Mouse (Mus musculus) megakaryocyte progenitor cell, adult 5-6 weeks (primary cell): ENCODE data around the gene Ripply1. TPM values are rescaled to one million over a fixed set of nuclear protein-coding genes. Genes with fewer than 3 reads are reported as not detected.

Source experiments
- ATAC-seq: replicated peaks from 2 replicates; pipeline ENCODE4 v1.8.0; 2016; ENCODE audit warnings: mild to moderate bottlenecking, moderate TSS enrichment, inconsistent platforms; ENCODE audit not compliant: poor library complexity
- total RNA-seq, 2 experiments: library from RNA; stranded (forward) in 1 of 2; stranded (reverse) in 1 of 2; fragments of 157-497, 149-512 nt in 1 of 2; fragments of 200-1000 nt in 1 of 2; gene quantifications; 2 replicates each; pipeline versions ENCODE4 v1.2.3 to v1.2.4; 2015 to 2017

Ripply1 gene
- total RNA-seq (2015) (not detected in 2 replicates), total RNA-seq (2017) (not detected in 2 replicates)

DNA sequence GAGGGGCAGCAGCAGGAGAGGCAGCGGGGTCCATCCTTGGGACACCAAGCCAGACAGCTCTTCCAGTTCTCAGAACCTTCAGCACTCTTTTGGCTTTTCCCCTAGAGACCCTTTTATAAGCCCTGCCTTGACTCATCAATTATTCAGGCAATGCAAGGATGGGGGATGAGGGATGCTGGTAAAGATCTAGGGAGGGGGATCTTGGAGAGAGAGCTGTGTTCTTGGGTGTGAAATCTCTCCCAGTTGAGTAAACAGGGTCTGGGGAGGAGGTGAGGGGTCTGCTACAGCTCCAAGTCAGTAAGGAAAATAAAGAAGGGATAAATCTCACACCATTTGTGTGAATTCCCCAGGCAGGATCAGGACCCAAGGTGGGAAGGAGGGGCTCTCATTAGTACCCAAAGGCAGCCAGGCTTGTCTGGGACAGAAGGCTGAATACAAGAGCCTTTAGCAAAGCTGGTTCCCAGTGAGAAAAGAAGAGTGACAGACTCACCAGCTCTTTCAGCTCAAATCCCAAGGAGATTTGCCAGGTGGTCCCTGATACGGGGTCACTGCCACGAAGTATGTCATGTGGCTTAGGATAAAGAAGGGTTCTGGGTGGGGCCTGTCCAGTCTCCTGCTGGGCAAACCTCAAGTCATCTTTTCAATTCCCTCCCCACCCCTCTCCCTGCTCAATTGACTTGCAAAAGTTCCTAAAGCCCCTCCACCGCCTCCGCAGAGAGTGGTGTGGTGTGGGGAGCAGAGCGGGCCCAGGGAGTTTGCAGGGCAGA is at the start of gene Ripply1:
Gene Ripply1, minus strand, starts transcription at position 76 of the 767 bp plus-strand sequence.
- ATAC-seq, result no peak

DNA sequence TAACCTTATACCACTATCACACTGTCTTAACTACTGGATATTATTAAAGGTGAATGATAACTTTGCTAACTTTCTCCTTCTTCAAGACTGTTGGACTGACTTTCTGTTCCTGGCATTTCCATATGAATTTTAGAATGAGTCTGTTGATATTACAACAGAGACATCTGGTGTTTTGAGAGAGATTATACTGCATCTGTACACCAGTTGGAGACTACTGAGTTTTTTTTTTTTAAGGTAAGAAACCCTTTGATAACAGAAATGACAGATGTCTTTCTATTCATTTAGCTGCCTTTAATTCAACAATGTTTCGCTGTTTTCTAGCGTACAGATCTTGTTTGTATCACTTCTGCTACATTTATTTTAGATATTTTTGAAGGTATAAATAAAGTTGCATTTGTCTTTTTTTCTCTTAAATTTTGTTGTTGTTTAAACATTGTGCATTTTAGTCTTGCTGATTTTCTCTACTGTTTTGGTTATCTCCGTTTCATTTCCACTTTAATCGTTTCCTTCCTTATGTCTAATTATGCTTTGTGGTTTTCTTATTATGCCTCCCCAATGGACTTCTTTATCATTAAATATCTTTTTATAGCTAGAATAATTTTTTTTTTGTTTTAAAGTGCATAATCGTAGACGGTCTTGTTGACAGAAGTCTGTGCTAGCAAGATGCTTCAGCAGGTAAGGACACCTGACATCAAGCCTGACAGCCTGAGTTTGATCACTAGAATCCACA is 46.4 kb upstream of the Ripply1 start:
- ATAC-seq, result peak; percentile 47

DNA sequence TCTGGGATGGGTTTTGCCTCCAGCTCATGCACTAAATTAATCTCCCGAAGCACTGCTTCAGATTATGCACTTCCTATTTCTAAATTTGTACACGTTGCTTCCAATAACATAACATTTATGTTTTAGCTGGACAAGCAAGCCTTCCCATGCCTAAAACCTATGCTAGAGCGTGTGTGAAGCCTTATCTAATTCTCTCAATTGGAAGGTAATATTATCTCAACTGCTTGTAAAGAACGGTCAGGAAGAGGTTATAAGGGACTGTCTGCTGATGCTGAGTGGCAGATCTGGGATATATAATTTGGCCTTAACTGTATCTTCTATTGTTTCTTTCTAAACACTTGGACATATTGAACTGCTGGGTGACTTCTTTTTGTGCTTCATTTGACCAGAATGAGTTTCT is 44.8 kb upstream of the Ripply1 start:
- no peak for ATAC-seq

DNA sequence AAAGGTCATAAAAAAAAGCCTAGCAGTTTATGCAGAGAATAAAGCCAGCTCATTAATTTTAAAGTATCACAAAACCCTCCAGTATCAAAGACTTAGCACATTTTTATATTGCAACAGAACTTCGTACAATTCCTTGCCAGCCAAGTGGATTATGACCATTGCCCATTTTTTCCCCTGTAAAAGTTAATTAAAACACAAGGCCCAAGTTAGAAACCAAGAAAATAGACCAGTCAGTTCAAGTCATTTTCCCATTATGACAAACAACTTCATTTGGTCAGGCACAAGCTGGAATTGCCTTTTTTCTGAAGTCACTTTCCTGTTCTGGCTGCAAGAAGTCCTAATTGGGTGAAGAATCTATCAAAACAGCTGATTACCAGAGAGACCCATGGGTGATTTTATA is 43.2 kb upstream of the Ripply1 start:
- no peak for ATAC-seq

DNA sequence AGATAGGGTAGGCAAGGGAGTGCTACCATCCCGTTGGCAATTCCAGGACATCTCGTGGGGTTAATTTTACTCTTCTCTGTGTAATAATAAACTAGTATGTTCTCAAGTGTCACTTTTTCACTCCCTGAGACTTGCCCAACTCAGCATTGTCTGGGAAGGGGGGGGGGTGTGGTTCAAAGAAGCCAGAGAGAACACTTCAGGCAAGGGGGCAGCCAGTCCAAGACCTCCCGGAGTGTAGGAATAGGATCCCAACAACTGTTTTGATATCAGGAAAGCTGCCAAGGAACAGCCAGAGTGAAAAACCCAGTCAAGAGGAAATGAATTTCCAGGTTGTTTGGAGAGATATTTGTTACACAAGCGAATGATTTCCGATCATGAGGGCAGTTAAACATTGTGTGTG is 33.0 kb upstream of the Ripply1 start:
- no peak for ATAC-seq

DNA sequence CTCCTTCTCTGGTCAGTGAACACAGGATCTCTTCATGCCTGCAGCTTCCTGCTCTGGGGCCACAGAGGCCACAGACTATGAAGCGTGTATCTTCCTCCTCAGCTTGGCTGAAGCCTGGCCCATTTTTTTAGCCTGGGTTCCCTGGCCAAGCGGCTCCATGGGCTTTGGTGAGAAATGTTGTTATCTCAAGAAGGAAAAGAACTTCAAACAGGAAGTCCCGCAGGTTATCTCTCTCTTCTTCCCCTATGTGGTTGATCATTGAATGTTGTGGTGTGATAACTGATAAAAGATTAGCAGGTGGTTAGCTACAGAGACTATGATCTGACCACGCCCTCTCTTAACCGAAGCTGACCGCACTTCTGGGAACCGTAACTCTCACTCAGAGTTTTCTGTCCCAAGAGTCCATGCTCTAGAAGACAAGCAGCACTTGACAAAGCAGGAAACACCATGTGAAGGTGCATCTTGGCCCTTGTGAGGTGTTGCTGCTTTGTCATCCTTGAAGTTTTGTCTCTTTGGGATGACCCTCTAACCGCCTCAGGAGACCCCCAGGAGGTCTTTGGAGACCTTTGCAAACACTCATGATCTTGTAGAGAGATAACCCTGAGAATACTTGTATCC is 32.0 kb upstream of the Ripply1 start:
- peak; percentile 67 for ATAC-seq

DNA sequence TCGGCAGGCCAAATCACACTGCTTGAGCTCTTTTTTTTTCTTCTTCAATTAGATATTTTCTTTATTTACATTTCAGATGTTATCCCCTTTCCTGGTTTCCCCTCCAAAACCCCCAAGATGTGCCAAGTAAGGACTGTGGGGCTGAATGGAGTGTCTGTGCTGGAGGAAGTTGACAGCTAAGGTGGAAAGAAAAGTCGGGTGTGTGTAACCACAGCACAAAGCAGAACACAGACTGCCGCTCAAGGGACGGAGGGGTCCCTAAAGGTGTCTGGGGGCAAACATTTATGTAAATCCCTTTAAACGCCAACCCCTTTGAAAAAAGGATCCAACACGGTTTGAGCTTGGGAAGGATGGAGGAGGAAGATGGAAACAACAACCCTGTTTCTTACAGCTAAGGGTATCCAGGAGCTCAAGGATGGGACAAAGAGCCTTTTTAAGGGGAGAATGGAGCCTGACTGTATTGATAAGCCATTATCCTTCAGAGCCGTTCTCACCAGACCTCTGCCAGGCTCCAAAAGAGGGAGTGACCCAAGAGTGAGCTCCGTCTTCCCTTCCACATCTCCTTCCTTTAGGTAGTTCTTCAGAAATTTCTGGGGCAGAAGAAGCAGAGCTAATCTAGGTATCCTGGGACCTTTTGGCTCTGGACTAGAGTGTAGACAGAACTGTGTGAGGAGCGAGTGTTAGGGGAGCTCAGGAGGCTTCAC is 31.3 kb upstream of the Ripply1 start:
- peak; percentile 51 for ATAC-seq

DNA sequence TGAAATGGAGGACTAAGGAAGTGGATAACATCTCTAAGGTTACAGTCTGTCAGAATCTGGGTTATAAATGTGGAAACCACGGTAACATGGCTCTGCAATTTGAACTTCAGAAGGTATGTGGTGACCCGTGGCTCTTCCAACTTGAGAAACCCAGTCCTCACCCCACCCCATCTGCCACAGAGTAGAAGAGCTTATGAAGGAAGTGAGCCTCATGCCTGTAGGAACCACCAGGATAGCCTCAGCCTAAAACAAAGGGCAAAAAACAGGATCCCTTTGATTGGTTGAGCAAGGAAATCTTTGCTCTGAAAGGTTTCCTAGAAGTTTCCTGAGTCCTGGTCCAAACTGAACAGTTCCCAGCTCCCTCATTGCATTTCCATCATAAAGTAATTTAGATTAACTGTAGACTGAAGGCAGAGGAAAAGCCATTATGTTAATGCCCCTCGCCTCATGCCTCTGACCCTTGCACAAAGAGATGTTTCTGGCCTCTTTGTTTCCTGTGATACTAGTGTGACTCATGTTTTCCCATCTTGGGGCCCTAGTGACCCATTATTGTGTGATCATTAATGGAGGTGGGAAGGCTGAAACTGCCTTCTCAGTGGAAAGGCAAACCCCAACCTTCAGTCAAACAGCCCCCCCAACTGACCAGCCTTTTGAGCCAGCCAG is 30.6 kb upstream of the Ripply1 start:
- ATAC-seq, result no peak

DNA sequence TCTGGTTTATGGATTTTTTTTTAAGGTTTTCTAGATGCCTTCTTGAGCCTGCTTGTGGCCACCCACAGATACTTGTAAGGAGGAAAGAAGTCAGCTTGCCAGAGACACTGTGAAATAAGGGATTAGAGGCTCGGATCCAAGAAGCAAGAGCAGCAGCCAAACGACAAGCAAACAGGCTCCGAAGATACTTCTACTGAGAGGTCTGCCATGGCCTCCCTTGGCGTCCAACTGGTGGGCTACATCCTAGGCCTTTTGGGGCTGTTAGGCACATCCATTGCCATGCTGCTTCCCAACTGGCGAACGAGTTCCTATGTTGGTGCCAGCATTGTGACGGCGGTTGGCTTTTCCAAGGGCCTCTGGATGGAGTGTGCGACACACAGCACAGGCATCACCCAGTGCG is 26.3 kb upstream of the Ripply1 start:
- no peak for ATAC-seq

DNA sequence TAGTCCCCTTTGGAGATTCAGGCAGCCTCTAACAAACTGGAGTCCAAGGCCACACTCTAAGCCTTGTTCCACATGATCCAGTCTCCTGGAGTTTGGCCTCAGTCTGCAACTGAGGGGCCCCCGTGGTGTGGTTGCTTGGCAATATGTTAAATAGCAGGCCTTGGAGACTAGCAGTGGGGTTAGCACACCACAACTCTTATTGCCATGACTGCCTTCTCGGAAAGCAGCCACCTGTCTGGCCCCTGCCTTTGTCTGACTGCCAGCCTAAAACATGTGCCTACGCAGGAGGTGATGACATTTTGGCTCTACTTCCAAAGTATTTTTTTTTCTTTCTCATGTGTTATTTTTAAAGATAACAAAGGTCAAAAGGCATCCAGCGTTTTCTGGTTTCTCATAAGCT is 25.9 kb upstream of the Ripply1 start:
- ATAC-seq, result no peak

DNA sequence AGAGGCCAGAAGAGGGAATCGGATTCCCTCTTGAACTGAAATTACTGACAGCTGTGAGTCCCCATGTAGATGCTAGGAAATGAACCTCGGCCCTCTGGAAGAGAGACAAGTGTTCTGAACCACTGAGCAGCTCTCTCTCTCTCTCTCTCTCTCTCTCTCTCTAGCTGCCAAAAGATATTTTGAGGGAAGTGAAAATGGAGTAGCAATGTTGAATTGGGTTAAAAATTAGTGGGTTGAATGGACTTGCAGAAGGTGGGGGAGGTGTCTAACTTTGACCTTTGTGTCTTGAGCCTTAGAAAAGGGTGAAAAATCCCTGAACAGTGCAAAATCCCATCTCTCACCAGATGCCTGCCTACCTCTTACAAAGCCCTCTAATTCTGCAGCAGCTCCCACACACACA is 25.2 kb upstream of the Ripply1 start:
- 0 out of 2 replicates have a peak, but pooled peaks have one; percentile 20 for ATAC-seq

DNA sequence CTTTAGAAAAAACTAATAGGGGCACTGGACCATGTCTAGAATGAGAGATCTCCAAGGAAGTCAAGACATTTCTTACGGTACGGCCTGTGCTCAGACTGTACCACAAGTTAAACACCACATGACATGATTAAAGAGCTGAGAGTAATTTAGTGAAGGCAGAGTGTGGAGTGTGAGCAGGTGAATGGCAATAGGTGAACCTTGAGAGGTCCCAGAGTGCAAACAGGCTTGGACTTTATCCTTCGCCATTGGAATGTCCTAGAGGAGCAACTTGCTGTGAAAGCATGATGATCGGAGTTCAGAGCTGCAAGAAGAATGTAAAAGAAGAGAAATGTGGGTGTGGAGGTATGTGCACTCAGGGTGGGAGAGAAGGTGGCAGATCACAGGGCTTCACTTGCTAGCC is 23.8 kb upstream of the Ripply1 start:
- no peak for ATAC-seq

DNA sequence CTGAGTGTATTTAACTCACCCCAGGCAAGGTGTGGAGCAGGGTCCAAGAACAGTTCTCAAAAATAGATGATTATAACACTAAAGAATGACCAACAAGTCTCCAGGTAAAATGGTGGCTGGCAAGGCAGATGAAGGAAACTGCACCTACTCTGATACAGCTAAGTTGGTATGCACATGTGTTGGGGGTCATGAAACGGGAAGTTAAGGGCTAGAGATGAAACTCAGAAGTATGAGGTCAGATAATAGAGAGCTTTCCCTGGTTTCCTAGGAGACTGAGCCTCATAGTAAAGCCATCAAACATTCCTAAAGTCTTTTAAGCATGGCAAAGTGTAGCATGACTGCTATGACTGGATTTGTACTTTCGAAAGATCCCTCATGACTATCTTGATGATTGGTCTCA is 20.9 kb upstream of the Ripply1 start:
- ATAC-seq, result peak; percentile 54; the same call in 1 of the 2 replicates

DNA sequence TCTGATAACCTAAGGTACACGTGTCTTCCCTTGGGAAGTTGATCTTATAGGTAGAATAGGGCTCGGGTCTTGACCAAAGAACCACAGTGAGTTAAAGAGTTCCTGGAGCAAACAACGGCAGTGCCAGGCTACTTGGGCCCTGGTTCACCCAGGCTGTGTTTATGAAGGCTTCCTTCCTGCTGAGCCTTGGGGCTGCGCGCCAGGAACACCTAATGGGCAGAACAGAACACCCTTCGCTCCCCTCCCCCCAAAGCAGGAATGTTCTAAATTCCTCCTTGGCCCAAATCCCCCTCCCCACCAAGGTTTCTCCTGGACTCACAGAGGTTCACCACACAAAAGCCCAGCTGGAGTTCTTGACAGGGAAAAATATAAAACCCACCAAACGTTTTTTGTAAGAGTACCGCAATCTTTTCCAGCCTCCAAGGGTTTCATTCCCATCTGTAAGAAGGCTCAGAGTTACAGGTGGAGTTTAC is 18.3 kb upstream of the Ripply1 start, which contains the start of gene Cldn2:
Gene Cldn2, plus strand, starts transcription at position 423 of the 473 bp plus-strand sequence.
- ATAC-seq, result no peak

DNA sequence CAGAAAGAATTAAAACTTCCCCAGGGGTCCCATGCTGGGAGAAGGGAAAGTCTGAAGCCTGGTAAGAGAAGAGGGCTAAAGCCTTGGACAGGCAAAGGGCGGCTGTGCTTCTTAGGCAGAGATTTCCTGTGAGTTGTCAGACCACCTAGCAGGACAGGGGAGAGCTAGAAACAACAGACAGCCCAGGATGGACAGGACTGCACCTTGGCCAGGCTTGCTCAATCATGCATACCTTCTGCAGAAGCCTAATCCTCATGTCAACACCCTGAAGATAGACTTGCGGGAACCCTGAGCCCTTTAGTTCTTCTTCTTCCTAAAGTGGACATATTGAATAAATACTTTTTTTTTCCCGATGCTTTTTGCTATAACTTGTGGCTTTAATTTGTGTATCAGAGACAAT is 17.8 kb upstream of the Ripply1 start:
- ATAC-seq, result no peak

DNA sequence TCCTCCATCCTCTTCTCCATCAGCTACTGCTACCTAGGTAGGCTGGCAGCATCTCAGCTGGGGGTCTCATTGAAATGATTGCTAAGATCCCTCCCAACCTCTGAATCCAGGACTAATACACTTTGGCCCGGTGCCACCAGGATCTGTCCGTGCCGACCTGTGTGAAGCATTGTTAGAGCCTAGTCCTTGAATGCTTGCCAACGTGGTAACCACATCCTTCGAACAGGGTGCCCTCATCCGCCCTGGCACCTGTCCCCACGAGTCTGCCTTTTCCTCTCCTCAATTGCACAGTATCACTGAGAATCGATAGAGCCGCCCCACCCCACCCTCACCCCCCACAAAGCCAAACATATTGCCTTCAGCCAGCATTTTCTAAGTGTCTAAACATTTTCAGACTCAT is 15.7 kb upstream of the Ripply1 start:
- peak; percentile 62 for ATAC-seq

DNA sequence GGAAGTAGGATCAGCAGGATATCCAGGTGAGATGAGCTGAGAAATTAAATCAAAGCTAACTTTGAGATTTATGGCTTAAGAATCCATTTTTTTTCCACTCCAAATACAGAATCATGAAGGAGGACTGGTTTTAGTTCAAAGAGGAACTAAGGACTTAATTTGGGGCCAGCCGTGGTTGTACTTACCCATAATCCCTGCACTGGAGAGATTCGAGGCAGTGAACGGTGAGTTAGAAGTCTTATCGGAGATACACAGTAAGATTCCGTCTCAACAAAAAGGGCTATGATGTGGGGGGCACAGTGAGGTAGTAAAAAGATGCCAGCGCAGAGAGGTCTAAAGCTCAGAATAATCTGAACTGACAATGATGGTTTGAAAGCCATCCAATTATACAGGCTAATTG is 13.9 kb upstream of the Ripply1 start:
- ATAC-seq, result peak; percentile 41

DNA sequence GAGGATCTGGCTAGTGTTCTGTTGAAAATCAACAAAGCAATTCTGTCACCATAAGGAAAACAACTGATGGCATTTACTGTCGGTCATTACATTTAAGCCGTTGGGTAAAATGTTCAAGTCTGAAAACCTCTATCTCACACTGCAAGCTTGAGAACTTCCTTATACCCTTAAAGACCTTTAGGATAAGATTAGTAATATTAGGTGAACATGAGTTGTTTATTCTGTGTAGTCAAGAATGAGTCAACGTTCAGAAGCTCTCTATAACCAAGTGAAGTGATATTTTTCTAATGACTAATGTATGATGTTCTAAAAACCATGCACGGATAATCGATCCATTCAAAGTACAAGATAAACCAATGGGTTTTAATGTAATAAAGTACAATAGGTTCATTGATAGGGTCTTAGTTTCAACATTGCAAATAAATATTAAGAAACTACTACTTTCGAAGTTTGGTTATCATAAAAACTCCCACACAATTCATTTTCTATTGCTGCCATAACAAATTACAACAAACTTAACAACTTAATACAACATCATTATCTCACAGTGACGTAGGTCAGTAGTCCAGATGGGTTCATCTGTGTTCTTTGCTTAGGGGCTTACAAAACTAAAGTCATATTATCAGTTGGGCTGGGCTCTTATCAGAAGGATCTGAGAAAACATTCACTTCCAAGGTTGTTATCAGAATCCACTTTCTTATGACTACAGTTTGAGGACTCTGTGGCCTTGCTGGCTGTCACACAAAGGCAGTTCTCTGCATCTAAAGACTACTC is 12.1 kb upstream of the Ripply1 start:
- ATAC-seq, result no peak

DNA sequence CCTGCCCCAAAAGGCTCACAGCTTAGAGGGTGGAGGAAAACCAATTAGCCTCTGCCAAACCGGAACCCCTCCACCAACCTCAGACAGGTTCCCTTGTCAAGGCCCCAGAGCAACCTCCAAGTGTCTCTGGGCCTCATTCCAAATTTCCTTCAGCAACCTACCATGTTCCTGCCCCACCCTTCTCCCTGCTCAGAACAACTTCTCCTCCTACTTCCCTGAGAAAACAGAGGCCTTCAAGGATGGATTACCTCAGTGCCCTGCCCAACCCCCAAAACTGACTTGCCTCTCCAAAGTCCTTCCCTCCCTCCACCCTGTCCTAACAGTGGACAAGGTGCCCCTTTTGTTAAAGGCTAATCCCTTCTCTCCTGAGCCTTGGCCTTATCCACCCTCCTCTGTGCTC is 3.6 kb upstream of the Ripply1 start:
- peak; percentile 21; the same call in 1 of the 2 replicates for ATAC-seq

DNA sequence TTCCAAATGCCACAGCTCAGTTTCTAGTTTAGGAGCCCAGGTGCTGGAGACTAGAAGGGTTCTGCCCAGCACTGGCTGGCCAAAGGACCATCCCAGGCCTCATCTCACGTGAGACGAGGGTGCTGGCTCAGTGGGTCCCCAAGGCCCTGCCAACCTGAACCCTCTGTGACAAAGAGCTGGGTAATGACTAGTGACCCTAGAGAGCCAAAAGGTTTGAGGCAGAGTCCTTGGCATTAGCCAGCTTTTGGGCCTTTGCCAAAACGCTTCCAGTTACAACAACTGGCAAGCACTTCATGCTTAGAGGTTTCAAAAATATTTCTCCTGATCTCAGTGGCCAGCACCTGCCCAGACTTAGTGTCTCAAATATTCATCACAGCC is 881 bp upstream of the Ripply1 start:
- no peak for ATAC-seq
